Mouse (Mus musculus) hindbrain, postnatal 0 days (tissue): Measurements from ENCODE around the gene Slc25a17. TPM values are rescaled to one million over a fixed set of nuclear protein-coding genes. Genes with fewer than 3 reads are reported as not detected.

Experiments
- ATAC-seq: fragments of 200-750 bp; cut with Nextera tagmentation; 2 replicates; pipeline ENCODE4 v1.8.0; 2017; ENCODE audit warnings: mild to moderate bottlenecking, moderate TSS enrichment, moderate library complexity
- DNase-seq: peaks from one replicate; pipeline ENCODE4 v3.0.0-alpha.2; 2015; ENCODE audit warnings: low spot score
- H3K27ac ChIP-seq: fragments of 300-500 bp; sonication (generic); 2 replicates; pipeline ENCODE4 v1.5.1; 2014; ENCODE audit warnings: mild to moderate bottlenecking
- H3K27me3 ChIP-seq: fragments of 300-500 bp; sonication (generic); 2 replicates; pipeline ENCODE4 v1.6.1; 2014; ENCODE audit warnings: low read length, mixed read lengths; ENCODE audit not compliant: insufficient read depth
- H3K36me3 ChIP-seq: fragments of 300-500 bp; sonication (generic); 2 replicates; pipeline ENCODE4 v1.6.1; 2014; ENCODE audit warnings: low read length, mixed read lengths; ENCODE audit not compliant: insufficient read depth
- H3K4me1 ChIP-seq: fragments of 300-500 bp; sonication (generic); 2 replicates; pipeline ENCODE4 v1.6.1; 2014; ENCODE audit warnings: antibody characterized with exemption, low read length, mixed read lengths; ENCODE audit not compliant: insufficient read depth
- H3K4me2 ChIP-seq: fragments of 300-500 bp; sonication (generic); 2 replicates; pipeline ENCODE4 v1.6.1; 2014; ENCODE audit warnings: low read depth, mild to moderate bottlenecking, low read length, moderate library complexity, mixed read lengths
- H3K4me3 ChIP-seq: fragments of 300-500 bp; sonication (generic); 2 replicates; pipeline ENCODE4 v1.5.1; 2014; ENCODE audit warnings: low read length
- H3K9ac ChIP-seq: fragments of 300-500 bp; sonication (generic); replicated peaks from 2 replicates; pipeline ENCODE4 v1.6.1; 2014; ENCODE audit warnings: mild to moderate bottlenecking, low read length, moderate library complexity, mixed read lengths
- H3K9me3 ChIP-seq: fragments of 300-500 bp; sonication (generic); 2 replicates; pipeline ENCODE4 v1.6.1; 2016; ENCODE audit warnings: low read length, mixed read lengths
- CTCF ChIP-seq: IDR thresholded peaks from 2 replicates; pipeline ENCODE4 v1.5.1; 2016; ENCODE audit warnings: antibody characterized with exemption, control low read depth, low read depth
- WGBS: fragments of 180-500 bp; shearing (Covaris S2); extraction: QIAGEN DNeasy Blood & Tissue Kit; methylation state at CpG from one replicate; pipeline ENCODE4 v1.1.7; 2014; 5-methylcytosine and 5-hydroxymethylcytosine counted together
- polyA plus RNA-seq: library from polyadenylated mRNA; unstranded; fragments of >200 nt; fragmentation: Nextera tagmentation; extraction: Ambion mirVana; gene quantifications from 2 replicates; pipeline ENCODE4 v1.2.1, GENCODE M21; 2015
- total RNA-seq: library from RNA; depleted of rRNA; stranded (reverse); fragments of >200 nt; gene quantifications from 2 replicates; pipeline ENCODE4 v1.2.3, GENCODE M21; 2014

Slc25a17 gene
- total and polyA plus RNA-seq, 2 experiments from 2014 or later: 66.3 to 110 TPM

DNA sequence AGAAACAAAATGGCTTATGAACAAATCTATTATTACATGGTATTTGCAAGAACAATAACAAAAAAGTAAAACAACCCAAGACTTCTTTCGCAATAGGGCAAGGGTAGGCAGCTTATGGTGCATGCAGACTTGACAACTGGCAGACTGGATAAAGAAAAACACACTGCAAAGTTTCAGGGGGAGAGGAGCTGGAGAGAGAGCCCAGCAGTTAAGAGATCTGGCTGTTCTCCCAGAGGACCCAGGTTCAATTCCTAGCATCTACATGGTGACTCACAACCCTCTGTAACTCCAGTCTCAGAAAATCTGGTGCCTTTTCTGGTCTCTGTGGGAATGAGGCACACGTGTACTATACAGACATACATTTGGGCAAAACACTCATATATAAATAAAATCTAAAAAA, 19.2 kb downstream of the Slc25a17 start:
- Histone ChIP-seq H3K27ac (no peak overlapping the region), H3K36me3 (peaks cover 9% of the 10 kb centered on the region; the same call in 1 of the 2 replicates), H3K4me2 (no peak overlapping the region), H3K9ac (no peak overlapping the region), H3K9me3 (no peaks in the 10 kb centered on the region), H3K4me3 (no peak overlapping the region), H3K27me3 (no peaks in the 10 kb centered on the region), H3K4me1 (no peaks in the 10 kb centered on the region)
- ATAC-seq (no peak), DNase-seq (no peak)
- no peak for TF ChIP-seq CTCF
- WGBS: 91% methylated on average over 2 of the region's 2 CpGs

DNA sequence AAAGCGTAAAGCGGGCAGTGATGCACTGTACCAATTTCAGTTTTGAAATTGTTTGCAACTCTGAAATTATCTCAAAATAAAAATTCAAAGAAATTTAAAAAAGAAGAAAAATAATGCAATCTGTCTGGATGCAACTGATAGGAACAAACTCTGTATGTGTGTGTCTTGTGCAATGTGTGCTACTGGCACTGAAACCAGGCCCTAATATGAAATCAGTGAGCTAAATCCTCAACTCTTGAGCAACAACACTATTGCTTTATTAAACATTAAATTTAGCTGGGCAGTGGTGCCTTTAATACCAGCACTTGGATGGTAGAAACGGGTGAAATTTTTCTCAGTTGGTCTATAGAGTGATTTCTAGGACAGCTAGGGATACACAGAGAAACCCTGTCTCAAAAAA, 21.5 kb downstream of the Slc25a17 start:
- no peaks in the 10 kb centered on the region for H3K4me1 ChIP-seq
- no peaks in the 10 kb centered on the region for H3K9me3 ChIP-seq
- H3K27ac ChIP-seq: no peak overlapping the region
- no peak overlapping the region for H3K9ac ChIP-seq
- no peak overlapping the region for H3K4me2 ChIP-seq
- ATAC-seq: no peak
- no peak overlapping the region for H3K4me3 ChIP-seq
- H3K27me3 ChIP-seq: no peaks in the 10 kb centered on the region
- 97% methylated on average over 3 of the region's 3 CpGs for WGBS
- TF ChIP-seq CTCF: no peak
- DNase-seq: no peak
- H3K36me3 ChIP-seq: peaks cover 24% of the 10 kb centered on the region

DNA sequence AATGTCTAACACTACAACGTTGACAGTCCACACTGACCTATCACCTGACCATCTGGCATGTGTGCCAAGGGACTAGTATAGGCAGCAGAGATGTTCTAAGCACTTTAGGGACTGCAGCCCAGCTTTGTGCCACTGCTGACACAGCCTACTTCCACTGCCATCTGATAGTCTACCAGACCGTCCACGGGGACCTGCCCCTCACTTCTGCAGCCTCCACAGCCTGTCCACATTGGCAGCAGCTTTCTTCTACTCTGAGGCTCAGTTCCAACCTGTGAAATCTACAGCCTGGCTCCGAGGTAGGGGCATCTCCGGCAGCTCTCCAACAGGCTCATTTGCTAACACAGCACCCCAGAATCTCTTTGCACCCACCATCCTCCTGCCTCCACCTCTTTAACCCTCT, 24.1 kb downstream of the Slc25a17 start:
- H3K4me1 ChIP-seq: no peaks in the 10 kb centered on the region
- peaks cover 31% of the 10 kb centered on the region for H3K36me3 ChIP-seq
- ATAC-seq: no peak
- no peak overlapping the region for H3K9ac ChIP-seq
- no peak overlapping the region for H3K4me2 ChIP-seq
- no peak for DNase-seq
- H3K27me3 ChIP-seq: no peaks in the 10 kb centered on the region
- no peak for TF ChIP-seq CTCF
- WGBS: 86% methylated on average over 5 of the region's 5 CpGs
- no peak overlapping the region for H3K4me3 ChIP-seq
- H3K27ac ChIP-seq: no peak overlapping the region
- no peaks in the 10 kb centered on the region for H3K9me3 ChIP-seq

DNA sequence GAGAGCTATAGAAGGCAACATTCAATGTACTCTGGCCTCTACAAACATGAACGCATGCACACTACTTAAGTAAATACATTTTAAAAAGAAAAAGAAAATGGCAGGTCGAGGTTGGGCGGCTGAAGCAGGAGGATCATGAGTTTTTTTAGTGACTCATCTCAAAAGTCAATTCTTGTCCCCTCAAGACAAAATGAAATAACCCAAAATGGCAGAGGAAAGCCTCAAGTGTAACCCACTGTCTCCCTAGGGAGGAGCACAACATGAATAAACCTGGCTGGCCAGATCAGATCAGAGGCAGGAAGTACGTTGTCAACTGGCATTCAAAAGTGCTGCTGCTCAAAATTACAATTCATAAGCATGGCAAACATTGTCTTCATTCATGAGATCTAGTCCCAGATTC, 28.1 kb downstream of the Slc25a17 start:
- Histone ChIP-seq H3K36me3 (peaks cover 34% of the 10 kb centered on the region), H3K9me3 (no peaks in the 10 kb centered on the region), H3K4me1 (no peaks in the 10 kb centered on the region), H3K4me3 (no peak overlapping the region), H3K27ac (no peak overlapping the region), H3K27me3 (no peaks in the 10 kb centered on the region), H3K9ac (no peak overlapping the region), H3K4me2 (no peak overlapping the region)
- ATAC-seq (no peak), DNase-seq (no peak)
- 95% methylated on average over 4 of the region's 4 CpGs for WGBS
- TF ChIP-seq CTCF: no peak

DNA sequence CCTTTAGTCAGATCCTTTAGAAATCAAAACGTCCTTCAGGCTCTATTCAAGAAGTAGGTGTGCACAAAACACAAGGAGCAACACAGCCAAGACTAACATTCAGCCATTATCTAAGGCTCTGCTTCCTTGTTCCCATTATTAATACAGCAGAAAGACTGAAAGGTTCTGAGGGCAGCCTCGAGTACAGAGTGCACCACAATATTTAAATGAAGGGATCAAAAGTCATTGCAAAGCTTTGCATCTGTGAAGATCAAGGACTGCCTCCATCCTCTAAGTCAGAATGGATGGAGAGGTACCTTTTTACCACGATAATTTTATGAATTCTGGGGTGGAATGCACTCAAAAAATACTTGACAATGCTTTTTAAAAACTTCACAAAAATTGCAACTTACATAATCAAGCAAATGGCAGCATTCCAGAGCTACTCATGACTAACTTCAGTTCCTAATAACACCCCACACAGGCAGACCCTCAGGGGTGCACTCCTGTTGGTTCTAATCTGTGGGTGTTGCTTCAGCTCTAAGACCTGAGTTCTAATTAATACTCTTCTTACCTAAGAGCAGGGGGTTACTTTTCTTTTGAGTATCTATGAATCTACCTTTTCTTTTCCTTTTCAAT, 29.7 kb downstream of the Slc25a17 start:
- Histone ChIP-seq H3K36me3 (peaks cover 37% of the 10 kb centered on the region), H3K4me3 (no peak overlapping the region), H3K9me3 (no peaks in the 10 kb centered on the region), H3K27me3 (no peaks in the 10 kb centered on the region), H3K4me2 (no peak overlapping the region), H3K9ac (no peak overlapping the region), H3K4me1 (no peaks in the 10 kb centered on the region), H3K27ac (no peak overlapping the region)
- ATAC-seq: no peak
- DNase-seq: no peak
- TF ChIP-seq CTCF: no peak
- WGBS: 58% methylated on average over 3 of the region's 3 CpGs

DNA sequence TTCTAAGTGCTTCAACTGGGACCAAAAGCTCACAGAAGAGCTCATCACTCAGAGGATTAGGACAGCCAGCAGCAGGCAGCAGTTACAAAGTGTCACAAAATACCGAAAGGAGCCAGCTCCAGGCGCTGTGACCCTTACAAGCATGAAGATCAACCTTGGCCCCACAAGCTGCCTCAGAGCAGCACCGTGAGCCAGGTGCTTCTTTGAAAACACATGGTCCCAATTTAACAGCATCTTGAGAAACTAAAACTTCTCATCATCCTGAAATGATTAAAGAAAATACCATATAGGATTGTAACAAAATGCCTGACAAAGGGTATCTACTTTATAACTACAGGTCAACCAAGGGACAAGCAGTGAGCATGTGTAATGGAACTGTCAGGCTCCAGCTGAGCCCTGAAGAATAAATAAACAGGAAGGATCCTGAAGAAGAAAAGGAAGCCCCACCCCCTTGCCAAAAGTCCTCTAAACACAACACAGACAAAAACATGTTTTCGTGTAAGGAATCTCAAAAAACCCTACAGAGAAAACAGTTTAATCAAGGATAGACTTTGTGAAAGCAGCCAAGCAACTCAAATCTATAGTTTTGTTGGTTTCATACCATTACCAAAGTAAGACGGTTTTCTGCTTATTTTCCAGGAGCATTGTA, 30.8 kb downstream of the Slc25a17 start:
- peaks cover 34% of the 10 kb centered on the region for H3K36me3 ChIP-seq
- 56% methylated on average over 5 of the region's 5 CpGs for WGBS

DNA sequence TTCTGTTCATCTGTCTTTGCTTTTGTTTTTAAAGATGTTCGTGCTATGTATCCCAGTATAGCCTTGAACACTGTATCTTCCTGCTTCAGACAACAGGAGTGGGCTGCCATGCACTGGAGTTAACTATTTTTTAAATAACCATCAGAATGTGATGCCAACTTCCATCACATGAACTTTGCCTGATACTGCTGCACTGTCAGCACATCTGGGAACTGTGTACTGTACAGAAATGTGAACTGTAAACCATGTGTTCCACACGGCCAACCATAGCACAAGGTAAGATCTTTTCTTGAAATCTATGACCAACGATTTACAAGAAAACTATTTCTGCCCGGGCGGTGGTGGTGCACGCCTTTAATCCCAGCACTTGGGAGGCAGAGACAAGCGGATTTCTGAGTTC, 33.1 kb downstream of the Slc25a17 start:
- Histone ChIP-seq H3K4me3 (no peak overlapping the region), H3K9me3 (no peaks in the 10 kb centered on the region), H3K27me3 (no peaks in the 10 kb centered on the region), H3K4me1 (no peaks in the 10 kb centered on the region), H3K9ac (no peak overlapping the region), H3K27ac (no peak overlapping the region), H3K4me2 (no peak overlapping the region), H3K36me3 (peaks cover 26% of the 10 kb centered on the region)
- DNase-seq (no peak), ATAC-seq (no peak)
- WGBS: 96% methylated on average over 7 of the region's 7 CpGs
- no peak for TF ChIP-seq CTCF

More for the DNA sequence above, 30.8 kb downstream of the Slc25a17 start:
- Histone ChIP-seq H3K27ac (no peak overlapping the region), H3K4me2 (no peak overlapping the region), H3K9me3 (no peaks in the 10 kb centered on the region), H3K9ac (no peak overlapping the region), H3K4me1 (no peaks in the 10 kb centered on the region), H3K4me3 (no peak overlapping the region), H3K27me3 (no peaks in the 10 kb centered on the region)
- DNase-seq (no peak), ATAC-seq (no peak)
- TF ChIP-seq CTCF: no peak
